Mouse (Mus musculus): Measurements from ENCODE around the gene 1700008O03Rik. TPM values are rescaled to one million over a fixed set of nuclear protein-coding genes. Genes with fewer than 3 reads are reported as not detected.

The 1700008O03Rik gene
- total RNA-seq, 1 experiment from 2014 or later, result not detected

GRCm38 (mm10) chr7:44320886-44321285 is 64.7 kb downstream of the 1700008O03Rik start:
- no peak for ATAC-seq (ENCODE audit: extremely low read depth, insufficient number of reproducible peaks, low FRiP score, poor library complexity, severe bottlenecking)

GRCm38 (mm10) chr7:44317913-44318312 is 67.7 kb downstream of the 1700008O03Rik start:
- ATAC-seq (ENCODE audit: extremely low read depth, insufficient number of reproducible peaks, low FRiP score, poor library complexity, severe bottlenecking), result 0 out of 2 replicates have a peak, but pooled peaks have one; percentile 34

DNA sequence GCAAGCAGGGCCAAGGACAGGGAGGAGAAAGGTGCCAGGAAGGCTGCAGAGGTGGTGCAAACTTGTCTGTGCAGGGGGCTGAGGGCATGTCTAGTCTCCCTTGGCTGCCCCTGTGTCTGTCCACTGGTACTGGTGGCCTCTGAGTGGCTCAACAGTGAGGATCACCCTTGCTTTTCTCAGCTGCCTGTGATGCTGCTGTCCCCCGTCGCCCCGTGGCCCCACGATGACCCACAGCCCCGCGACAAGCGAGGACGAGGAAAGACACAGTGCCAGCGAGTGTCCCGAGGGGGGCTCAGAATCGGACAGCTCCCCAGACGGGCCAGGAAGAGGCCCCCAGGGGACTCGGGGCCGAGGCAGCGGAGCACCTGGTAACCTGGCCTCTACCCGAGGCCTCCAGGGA is 73.1 kb downstream of the 1700008O03Rik start:
- no peak for ATAC-seq (ENCODE audit: extremely low read depth, insufficient number of reproducible peaks, low FRiP score, poor library complexity, severe bottlenecking)

GRCm38 (mm10) chr7:44311713-44312304 is 73.8 kb downstream of the 1700008O03Rik start:
- ATAC-seq (ENCODE audit: extremely low read depth, insufficient number of reproducible peaks, low FRiP score, poor library complexity, severe bottlenecking), result peak; percentile 85

DNA sequence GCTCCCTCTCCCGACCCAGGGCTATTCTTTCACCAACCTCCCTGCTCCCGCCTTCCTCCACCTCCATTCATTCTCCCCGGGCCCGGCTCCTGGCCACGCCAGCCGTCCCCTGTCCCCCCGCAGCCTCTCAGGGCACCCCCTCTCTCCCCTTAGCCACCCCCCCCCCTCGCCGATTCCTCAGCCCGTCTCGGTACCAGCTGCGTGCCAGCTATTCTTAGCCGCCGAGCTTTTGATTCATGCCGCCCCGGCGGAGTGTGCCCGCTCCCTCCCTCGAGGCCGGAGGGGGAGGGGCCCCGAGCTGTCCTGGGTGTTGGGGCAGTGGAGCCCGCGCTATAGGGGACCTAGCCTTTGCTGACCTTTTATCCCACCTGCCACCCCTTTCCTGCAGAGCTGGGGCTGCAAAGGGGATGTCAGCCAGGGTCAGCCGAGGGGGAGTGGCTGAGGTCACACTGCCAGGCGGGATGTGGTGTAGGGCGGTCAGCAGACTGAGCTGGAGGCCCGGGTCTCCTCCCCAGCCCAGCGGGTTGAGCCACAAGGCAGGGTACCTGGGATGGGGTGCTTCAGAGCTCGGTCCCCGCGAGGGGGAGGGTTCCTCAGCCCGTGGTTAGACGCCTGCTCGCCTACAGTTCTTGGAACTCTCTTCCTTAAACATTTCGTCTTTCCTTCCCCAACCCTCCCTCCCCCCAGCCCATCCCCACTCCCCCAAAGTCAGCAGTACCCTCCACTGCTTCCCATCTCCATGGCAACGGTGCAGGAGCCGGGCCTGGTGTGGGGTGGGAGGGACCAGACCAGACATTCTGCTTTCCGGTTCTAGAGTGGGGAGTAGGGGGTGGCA is 74.5 kb downstream of the 1700008O03Rik start:
- ATAC-seq (ENCODE audit: extremely low read depth, insufficient number of reproducible peaks, low FRiP score, poor library complexity, severe bottlenecking), result no peak

DNA sequence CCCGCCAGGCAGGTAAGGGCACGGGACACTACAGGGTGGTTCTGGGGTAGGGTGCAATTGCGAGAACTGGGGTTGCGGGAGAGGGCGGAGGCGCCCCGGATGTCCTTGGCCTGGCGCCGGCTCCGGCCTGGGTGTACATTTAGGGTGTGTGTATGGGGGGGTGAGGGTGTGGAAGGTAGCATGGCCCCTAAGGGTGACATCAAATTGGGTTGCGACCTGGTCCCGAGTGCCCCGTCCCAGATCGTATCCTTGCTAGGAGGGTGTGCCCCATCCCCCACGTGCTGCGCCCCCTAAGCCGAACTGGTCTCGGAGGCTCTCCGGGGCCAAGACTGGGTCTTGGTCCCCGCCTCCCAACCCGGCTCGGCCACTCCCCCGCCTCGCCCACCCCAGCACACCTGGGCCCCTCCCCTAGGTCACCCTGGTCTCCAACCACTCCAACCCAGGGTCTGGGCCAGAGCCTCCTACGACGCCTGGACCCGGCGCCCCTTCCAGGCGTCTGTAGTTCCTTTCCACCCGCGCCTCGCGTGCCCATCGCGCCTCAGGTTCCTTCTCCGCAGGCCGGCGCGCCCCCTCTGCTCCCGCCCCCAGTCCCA is 75.2 kb downstream of the 1700008O03Rik start:
- ATAC-seq (ENCODE audit: extremely low read depth, insufficient number of reproducible peaks, low FRiP score, poor library complexity, severe bottlenecking), result no peak

Other genes with a start within 250 kb of the 1700008O03Rik start
- gene Klk1b16, start 249.1 kb downstream of the 1700008O03Rik start, total RNA-seq (2017), result not detected in 2 replicates
- gene Klk1b24, start 197.6 kb downstream of the 1700008O03Rik start, total RNA-seq (2017), result not detected in 2 replicates
- gene Klk1b3, start 187.6 kb downstream of the 1700008O03Rik start, total RNA-seq (2017), result not detected in 2 replicates
- not detected in 2 replicates for gene Klk1b4, start 178.4 kb downstream of the 1700008O03Rik start, total RNA-seq (2017)
- gene Klk1b5, start 169.9 kb downstream of the 1700008O03Rik start, total RNA-seq (2017), result not detected in 2 replicates
- not detected in 2 replicates for gene Klk1, start 160.5 kb downstream of the 1700008O03Rik start, total RNA-seq (2017)
- gene Gm36864, start 149.6 kb downstream of the 1700008O03Rik start, total RNA-seq (2017), result not detected in 2 replicates
- gene 1700028J19Rik, start 139.1 kb downstream of the 1700008O03Rik start, total RNA-seq (2017), result 1.4 TPM in 1 of 2 replicates, not detected in the other
- gene 2410002F23Rik, start 139.1 kb downstream of the 1700008O03Rik start, total RNA-seq (2017), result 55.9 and 59.7 TPM in 2 replicates
- gene Acp4, start 128.4 kb downstream of the 1700008O03Rik start, total RNA-seq (2017), result not detected in 2 replicates
- gene Gm15517, start 124.4 kb downstream of the 1700008O03Rik start, total RNA-seq (2017), result not detected in 2 replicates
- 3.3 and 4.3 TPM in 2 replicates for gene Clec11a, start 78.9 kb downstream of the 1700008O03Rik start, total RNA-seq (2017)
- gene Shank1, start 75.6 kb downstream of the 1700008O03Rik start, total RNA-seq (2017), result 2.1 and 5.9 TPM in 2 replicates
- gene Syt3, start 1.7 kb downstream of the 1700008O03Rik start, total RNA-seq (2017), result not detected in 2 replicates
- gene Lrrc4b, start 43.2 kb upstream of the 1700008O03Rik start, total RNA-seq (2017), result not detected in 2 replicates
- not detected in 2 replicates for gene Aspdh, start 79.6 kb upstream of the 1700008O03Rik start, total RNA-seq (2017)
- gene Josd2, start 82.2 kb upstream of the 1700008O03Rik start, total RNA-seq (2017), result 19.9 and 24.7 TPM in 2 replicates
- 29.0 and 37.8 TPM in 2 replicates for gene Emc10, start 110.7 kb upstream of the 1700008O03Rik start, total RNA-seq (2017)
- 7.3 and 7.6 TPM in 2 replicates for gene Fam71e1, start 110.8 kb upstream of the 1700008O03Rik start, total RNA-seq (2017)
- 3.7 and 7.9 TPM in 2 replicates for gene Mybpc2, start 138.8 kb upstream of the 1700008O03Rik start, total RNA-seq (2017)
- gene Spib, start 146.3 kb upstream of the 1700008O03Rik start, total RNA-seq (2017), result 205 and 207 TPM in 2 replicates
- gene Pold1, start 163.0 kb upstream of the 1700008O03Rik start, total RNA-seq (2017), result 53.4 and 61.8 TPM in 2 replicates
- gene Nr1h2, start 168.1 kb upstream of the 1700008O03Rik start, total RNA-seq (2017), result 180 and 184 TPM in 2 replicates
- 115 and 117 TPM in 2 replicates for gene Napsa, start 186.6 kb upstream of the 1700008O03Rik start, total RNA-seq (2017)
- gene Kcnc3, start 204.8 kb upstream of the 1700008O03Rik start, total RNA-seq (2017), result 0.81 and 1.4 TPM in 2 replicates

Data from neutrophil, adult 5-6 weeks (primary cell).